Mouse (Mus musculus) left cerebral cortex, adult 6 months (tissue): ENCODE data around the gene Serpine3. TPM values are rescaled to one million over a fixed set of nuclear protein-coding genes. Genes with fewer than 3 reads are reported as not detected.

Source experiments
- long read RNA-seq, 2 experiments: library from polyadenylated mRNA; unstranded; transcript quantifications; one replicate each; pipeline ENCODE4 v2.0.0; 2019 to 2020
- polyA plus RNA-seq: library from polyadenylated mRNA; unstranded; fragments of <200 nt; fragmentation: Nextera tagmentation; gene quantifications from 2 replicates; pipeline ENCODE4 v1.2.3, GENCODE M21; 2021

The Serpine3 gene
- not detected in 2 replicates for polyA plus RNA-seq
- long read RNA-seq, experiment 1, partial matches to known transcripts = 0 of 1 reads
- long read RNA-seq, experiment 1, other reads (novel, unspliced or antisense) = 0 of 1 reads
- long read RNA-seq, experiment 2, partial matches to known transcripts = 0 of 1 reads
- long read RNA-seq, experiment 2, other reads (novel, unspliced or antisense) = 1 of 1 reads

DNA sequence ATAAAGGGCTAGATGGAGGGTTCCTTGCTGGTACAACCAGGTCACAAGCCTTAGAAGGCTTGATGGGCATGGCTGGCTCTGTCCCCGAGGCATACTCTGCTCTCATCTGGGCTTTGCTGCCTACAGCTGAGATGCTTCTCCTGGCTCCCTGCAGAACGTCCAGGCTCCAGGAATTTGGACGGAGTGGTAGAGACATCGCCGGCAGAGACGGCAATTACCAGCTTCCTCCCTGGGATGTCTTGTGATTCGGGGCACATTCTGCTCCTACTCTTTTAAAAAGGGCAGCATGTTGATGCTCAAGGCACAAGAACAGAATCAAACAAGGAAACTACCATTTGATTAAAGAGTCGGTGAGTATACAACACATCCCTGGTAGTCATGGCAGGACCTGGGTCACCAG, at the start of gene Serpine3:
Gene Serpine3, plus strand, starts transcription at position 301 of the 400 bp plus-strand sequence.

Other genes with a start within 250 kb of the Serpine3 start
- 0.23 and 0.31 TPM in 2 replicates for gene Gucy1b2, start 207.4 kb upstream of the Serpine3 start, polyA plus RNA-seq
- 13.2 and 23.1 TPM in 2 replicates for gene Fam124a, start 107.9 kb upstream of the Serpine3 start, polyA plus RNA-seq
- gene Gm4131, start 96.7 kb upstream of the Serpine3 start, polyA plus RNA-seq = not detected in 2 replicates
- gene Ints6, start 97.5 kb downstream of the Serpine3 start, polyA plus RNA-seq = 3.0 and 3.6 TPM in 2 replicates
- 1.8 and 2.3 TPM in 2 replicates for gene Wdfy2, start 174.0 kb downstream of the Serpine3 start, polyA plus RNA-seq